Mouse (Mus musculus) neural tube, embryonic 11.5 days (tissue): ENCODE data around the gene Kcnc1. TPM values are rescaled to one million over a fixed set of nuclear protein-coding genes. Genes with fewer than 3 reads are reported as not detected.

Experiments
- ATAC-seq: fragments of 200-750 bp; cut with Nextera tagmentation; 2 replicates; pipeline ENCODE4 v1.8.0; 2017; ENCODE audit warnings: moderate number of reproducible peaks, mild to moderate bottlenecking, moderate TSS enrichment, moderate library complexity; ENCODE audit not compliant: insufficient read depth, low FRiP score, low TSS enrichment
- DNase-seq: peaks from one replicate; pipeline ENCODE4 v3.0.0-alpha.2; 2015; ENCODE audit warnings: low spot score
- H3K27ac ChIP-seq: fragments of 300-500 bp; sonication (generic); 2 replicates; pipeline ENCODE4 v1.5.1; 2014; ENCODE audit warnings: low read depth, mild to moderate bottlenecking, low read length
- H3K27me3 ChIP-seq: fragments of 300-500 bp; sonication (generic); 2 replicates; pipeline ENCODE4 v1.6.1; 2014; ENCODE audit warnings: mild to moderate bottlenecking, low read length, mixed read lengths; ENCODE audit not compliant: control insufficient read depth, insufficient read depth
- H3K36me3 ChIP-seq: fragments of 300-500 bp; sonication (generic); 2 replicates; pipeline ENCODE4 v1.6.1; 2014; ENCODE audit warnings: mild to moderate bottlenecking, low read length, moderate library complexity, mixed read lengths; ENCODE audit not compliant: control insufficient read depth, insufficient read depth
- H3K4me1 ChIP-seq: fragments of 300-500 bp; sonication (generic); 2 replicates; pipeline ENCODE4 v1.6.1; 2014; ENCODE audit warnings: low read length, mixed read lengths; ENCODE audit not compliant: control insufficient read depth, insufficient read depth
- H3K4me2 ChIP-seq: fragments of 300-500 bp; sonication (generic); 2 replicates; pipeline ENCODE4 v1.6.1; 2014; ENCODE audit warnings: low read depth, mild to moderate bottlenecking, moderate library complexity
- H3K4me3 ChIP-seq: fragments of 300-500 bp; sonication (generic); 2 replicates; pipeline ENCODE4 v1.5.1; 2014; ENCODE audit warnings: low read depth, low read length
- H3K9ac ChIP-seq: fragments of 300-500 bp; sonication (generic); 2 replicates; pipeline ENCODE4 v1.6.1; 2014; ENCODE audit warnings: mild to moderate bottlenecking, low read length
- H3K9me3 ChIP-seq: fragments of 300-500 bp; sonication (generic); 2 replicates; pipeline ENCODE4 v1.6.1; 2016; ENCODE audit warnings: low read length; ENCODE audit not compliant: control insufficient read depth
- WGBS: fragments of 180-500 bp; shearing (Covaris S2); extraction: QIAGEN DNeasy Blood & Tissue Kit; methylation state at CpG from one replicate; pipeline ENCODE4 v1.1.7; 2014; 5-methylcytosine and 5-hydroxymethylcytosine counted together
- polyA plus RNA-seq: library from polyadenylated mRNA; unstranded; fragments of >200 nt; fragmentation: Nextera tagmentation; extraction: Ambion mirVana; gene quantifications from 2 replicates; pipeline ENCODE4 v1.2.1, GENCODE M21; 2014

Gene Kcnc1
- polyA plus RNA-seq, 1 experiment from 2014 or later: 3.7 TPM

DNA sequence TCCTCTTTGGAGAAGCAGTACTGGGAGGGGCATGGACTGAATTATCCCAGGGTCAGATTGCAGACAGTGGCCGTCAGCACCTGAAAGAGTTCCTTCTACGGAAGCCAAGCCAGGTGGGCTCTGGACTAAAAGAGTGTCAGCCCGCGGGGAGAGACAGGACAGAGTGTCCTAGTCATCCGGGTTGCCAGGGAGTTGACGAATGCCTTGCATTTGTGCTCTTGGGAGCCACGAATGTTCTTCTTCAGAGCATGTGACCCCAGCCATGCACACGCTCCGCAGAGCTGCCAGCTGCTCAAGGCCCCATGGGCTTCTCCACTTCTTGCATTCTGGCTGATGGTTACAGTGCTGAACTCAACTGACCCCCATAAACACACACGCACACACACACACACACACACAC, 86.8 kb downstream of the Kcnc1 start:
- Histone ChIP-seq H3K4me3 (no peak overlapping the region), H3K9me3 (no peaks in the 10 kb centered on the region), H3K4me2 (no peak overlapping the region), H3K27ac (no peak overlapping the region), H3K27me3 (no peaks in the 10 kb centered on the region), H3K9ac (no peak overlapping the region), H3K36me3 (no peaks in the 10 kb centered on the region), H3K4me1 (no peaks in the 10 kb centered on the region)
- ATAC-seq (no peak), DNase-seq (peak; percentile 19)
- 64% methylated on average over 10 of the region's 10 CpGs for whole genome bisulfite sequencing

DNA sequence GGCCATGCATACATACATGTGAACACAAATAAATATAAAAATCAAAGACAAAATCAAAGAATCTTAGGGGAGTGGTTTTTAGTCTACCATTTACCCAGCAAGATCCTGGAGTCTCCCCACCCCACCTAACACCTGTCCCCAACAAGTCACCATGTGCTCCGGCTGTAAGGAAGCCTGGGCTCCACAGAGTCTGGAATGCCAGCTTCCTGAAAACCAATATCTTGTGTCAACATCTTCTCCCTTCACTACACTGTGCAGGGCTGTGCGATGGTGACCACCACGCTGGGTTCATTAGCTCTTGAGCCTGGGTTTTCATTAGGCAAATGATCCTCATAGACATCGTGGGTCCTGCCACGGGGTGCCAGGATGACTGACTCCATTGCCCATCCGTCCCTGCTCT, 87.9 kb downstream of the Kcnc1 start:
- no peak for ATAC-seq
- WGBS: 85% methylated on average over 6 of the region's 6 CpGs
- H3K27ac ChIP-seq: no peak overlapping the region
- no peak overlapping the region for H3K4me3 ChIP-seq
- H3K4me1 ChIP-seq: no peaks in the 10 kb centered on the region
- no peak overlapping the region for H3K4me2 ChIP-seq
- H3K27me3 ChIP-seq: no peaks in the 10 kb centered on the region
- no peaks in the 10 kb centered on the region for H3K36me3 ChIP-seq
- H3K9me3 ChIP-seq: no peaks in the 10 kb centered on the region
- no peak overlapping the region for H3K9ac ChIP-seq
- DNase-seq: no peak

GRCm38 (mm10) chr7:46486761-46487160, 90.5 kb downstream of the Kcnc1 start:
- WGBS: 84% methylated on average over 5 of the region's 5 CpGs
- H3K4me3 ChIP-seq: no peak overlapping the region
- no peaks in the 10 kb centered on the region for H3K4me1 ChIP-seq
- H3K9ac ChIP-seq: no peak overlapping the region
- no peaks in the 10 kb centered on the region for H3K36me3 ChIP-seq
- DNase-seq (no peak), ATAC-seq (no peak)
- no peak overlapping the region for H3K4me2 ChIP-seq
- no peak overlapping the region for H3K27ac ChIP-seq
- H3K9me3 ChIP-seq: no peaks in the 10 kb centered on the region
- no peaks in the 10 kb centered on the region for H3K27me3 ChIP-seq

- DNase-seq (no peak), ATAC-seq (no peak)
- no peaks in the 10 kb centered on the region for H3K4me1 ChIP-seq
- no peaks in the 10 kb centered on the region for H3K27me3 ChIP-seq
- H3K9ac ChIP-seq: no peak overlapping the region
- H3K9me3 ChIP-seq: no peaks in the 10 kb centered on the region
- WGBS: 69% methylated on average over 4 of the region's 4 CpGs
- H3K36me3 ChIP-seq: no peaks in the 10 kb centered on the region
- no peak overlapping the region for H3K4me3 ChIP-seq
- no peak overlapping the region for H3K27ac ChIP-seq
- no peak overlapping the region for H3K4me2 ChIP-seq
Measured at GRCm38 (mm10) chr7:46487354-46487753, 91.1 kb downstream of the Kcnc1 start.

Other genes starting within 250 kb of the Kcnc1 start
- gene Abcc8, start 216.5 kb upstream of the Kcnc1 start, polyA plus RNA-seq: 4.3 and 5.3 TPM in 2 replicates
- gene Ush1c, start 158.0 kb upstream of the Kcnc1 start, polyA plus RNA-seq: 2.8 and 3.1 TPM in 2 replicates
- gene Otog, start 155.5 kb upstream of the Kcnc1 start, polyA plus RNA-seq: 0.12 TPM in 1 of 2 replicates, not detected in the other
- gene Myod1, start 20.0 kb upstream of the Kcnc1 start, polyA plus RNA-seq: 10.0 and 15.0 TPM in 2 replicates
- 13.5 and 16.8 TPM in 2 replicates for gene Sergef, start 243.3 kb downstream of the Kcnc1 start, polyA plus RNA-seq